Mouse (Mus musculus): ENCODE data around the gene Samm50. TPM values are rescaled to one million over a fixed set of nuclear protein-coding genes. Genes with fewer than 3 reads are reported as not detected.

Gene Samm50
- polyA plus RNA-seq, 1 experiment from 2014 or later = 117 TPM

- H3K36me3 ChIP-seq = peaks cover 15% of the 10 kb centered on the region
- peak within 1 kb of the TSS; percentile 91 for H3K27ac ChIP-seq
- H3K4me1 ChIP-seq = peaks cover 45% of the 10 kb centered on the region
- peak within 1 kb of the TSS; percentile 66 for H3K4me3 ChIP-seq
- H3K27me3 ChIP-seq (ENCODE audit: low read depth, poor library complexity, severe bottlenecking) = no peaks in the 10 kb centered on the region
- DNase-seq (ENCODE audit: low spot score) = peak; percentile 79
- H3K9me3 ChIP-seq (replicated peaks) = no peaks in the 10 kb centered on the region
- WGBS = under 1% methylated on average over 53 of the region's 53 CpGs
These were observed 39.9 kb downstream of the Samm50 start, which contains the start of gene Parvb for GRCm38 (mm10) chr15:84231721-84232561. Gene Parvb, plus strand, starts transcription at chr15:84232043.

GRCm38 (mm10) chr15:84232609-84233008 is 40.6 kb downstream of the Samm50 start:
- H3K27ac ChIP-seq = peak overlapping the region; percentile 91

GRCm38 (mm10) chr15:84234794-84235581 is 42.9 kb downstream of the Samm50 start:
- Histone ChIP-seq H3K4me1 (peaks cover 75% of the 10 kb centered on the region), H3K27ac (0 out of 2 replicates have a peak overlapping the region, but pooled peaks have one; percentile 53), H3K27me3 (ENCODE audit: low read depth, poor library complexity, severe bottlenecking) (0 out of 2 replicates have a peak, but pooled peaks cover 2% of the 10 kb centered on the region), H3K4me3 (no peak overlapping the region), H3K36me3 (peaks cover 15% of the 10 kb centered on the region), H3K9me3 (replicated peaks) (no peaks in the 10 kb centered on the region)
- DNase-seq (ENCODE audit: low spot score) = no peak
- WGBS = 90% methylated on average over 7 of the region's 7 CpGs

More at GRCm38 (mm10) chr15:84232609-84233008, 40.6 kb downstream of the Samm50 start:
- peak overlapping the region; percentile 66 for H3K4me3 ChIP-seq
- H3K36me3 ChIP-seq = peaks cover 15% of the 10 kb centered on the region
- H3K27me3 ChIP-seq (ENCODE audit: low read depth, poor library complexity, severe bottlenecking) = no peaks in the 10 kb centered on the region
- 4% methylated on average over 8 of the region's 8 CpGs for WGBS
- H3K4me1 ChIP-seq = peaks cover 52% of the 10 kb centered on the region
- H3K9me3 ChIP-seq (replicated peaks) = no peaks in the 10 kb centered on the region
- no peak for DNase-seq (ENCODE audit: low spot score)

GRCm38 (mm10) chr15:84235646-84236045 is 43.6 kb downstream of the Samm50 start:
- H3K27me3 ChIP-seq (ENCODE audit: low read depth, poor library complexity, severe bottlenecking) = 0 out of 2 replicates have a peak, but pooled peaks cover 2% of the 10 kb centered on the region
- H3K4me3 ChIP-seq = no peak overlapping the region
- H3K9me3 ChIP-seq (replicated peaks) = no peaks in the 10 kb centered on the region
- 0 out of 2 replicates have a peak overlapping the region, but pooled peaks have one; percentile 53 for H3K27ac ChIP-seq
- peaks cover 15% of the 10 kb centered on the region for H3K36me3 ChIP-seq
- WGBS = 92% methylated on average over 7 of the region's 7 CpGs
- peaks cover 76% of the 10 kb centered on the region for H3K4me1 ChIP-seq
- no peak for DNase-seq (ENCODE audit: low spot score)

GRCm38 (mm10) chr15:84238552-84238951 is 46.5 kb downstream of the Samm50 start:
- no peak overlapping the region for H3K27ac ChIP-seq
- 0 out of 2 replicates have a peak, but pooled peaks cover 2% of the 10 kb centered on the region for H3K27me3 ChIP-seq (ENCODE audit: low read depth, poor library complexity, severe bottlenecking)
- peaks cover 18% of the 10 kb centered on the region for H3K36me3 ChIP-seq
- peaks cover 61% of the 10 kb centered on the region for H3K4me1 ChIP-seq
- no peak for DNase-seq (ENCODE audit: low spot score)
- H3K9me3 ChIP-seq (replicated peaks) = no peaks in the 10 kb centered on the region
- peak overlapping the region; percentile 25; the same call in 1 of the 2 replicates for H3K4me3 ChIP-seq
- 41% methylated on average over 15 of the region's 15 CpGs for WGBS

GRCm38 (mm10) chr15:84238991-84239401 is 47.0 kb downstream of the Samm50 start:
- peak overlapping the region; percentile 66 for H3K27ac ChIP-seq
- H3K36me3 ChIP-seq = peaks cover 15% of the 10 kb centered on the region
- H3K9me3 ChIP-seq (replicated peaks) = no peaks in the 10 kb centered on the region
- peak overlapping the region; percentile 25 for H3K4me3 ChIP-seq
- 24% methylated on average over 16 of the region's 16 CpGs for WGBS
- no peak for DNase-seq (ENCODE audit: low spot score)
- H3K27me3 ChIP-seq (ENCODE audit: low read depth, poor library complexity, severe bottlenecking) = 0 out of 2 replicates have a peak, but pooled peaks cover 2% of the 10 kb centered on the region
- H3K4me1 ChIP-seq = peaks cover 59% of the 10 kb centered on the region

- H3K4me3 ChIP-seq = no peak overlapping the region
- H3K27ac ChIP-seq = peak overlapping the region; percentile 72
- H3K27me3 ChIP-seq (ENCODE audit: low read depth, poor library complexity, severe bottlenecking) = 0 out of 2 replicates have a peak, but pooled peaks cover 2% of the 10 kb centered on the region
- no peak for DNase-seq (ENCODE audit: low spot score)
- peaks cover 54% of the 10 kb centered on the region for H3K4me1 ChIP-seq
- no peaks in the 10 kb centered on the region for H3K9me3 ChIP-seq (replicated peaks)
- 36% methylated on average over 7 of the region's 7 CpGs for WGBS
- H3K36me3 ChIP-seq = peaks cover 8% of the 10 kb centered on the region
These were observed 49.5 kb downstream of the Samm50 start for GRCm38 (mm10) chr15:84241520-84241919.

- Histone ChIP-seq H3K27ac (no peak overlapping the region), H3K36me3 (peaks cover 20% of the 10 kb centered on the region), H3K4me1 (peaks cover 22% of the 10 kb centered on the region), H3K4me3 (no peak overlapping the region), H3K27me3 (ENCODE audit: low read depth, poor library complexity, severe bottlenecking) (no peaks in the 10 kb centered on the region), H3K9me3 (replicated peaks) (no peaks in the 10 kb centered on the region)
- DNase-seq (ENCODE audit: low spot score) = no peak
- WGBS = 83% methylated on average over 7 of the region's 7 CpGs
These were observed 53.1 kb downstream of the Samm50 start for GRCm38 (mm10) chr15:84245104-84245503.

GRCm38 (mm10) chr15:84246195-84246594 is 54.2 kb downstream of the Samm50 start:
- no peaks in the 10 kb centered on the region for H3K9me3 ChIP-seq (replicated peaks)
- H3K4me3 ChIP-seq = no peak overlapping the region
- H3K4me1 ChIP-seq = peaks cover 19% of the 10 kb centered on the region
- H3K36me3 ChIP-seq = peaks cover 20% of the 10 kb centered on the region
- WGBS = 95% methylated on average over 6 of the region's 6 CpGs
- H3K27ac ChIP-seq = no peak overlapping the region
- no peaks in the 10 kb centered on the region for H3K27me3 ChIP-seq (ENCODE audit: low read depth, poor library complexity, severe bottlenecking)
- no peak for DNase-seq (ENCODE audit: low spot score)

- WGBS = 96% methylated on average over 3 of the region's 3 CpGs
- DNase-seq (ENCODE audit: low spot score) = no peak
- no peaks in the 10 kb centered on the region for H3K27me3 ChIP-seq (ENCODE audit: low read depth, poor library complexity, severe bottlenecking)
- H3K27ac ChIP-seq = no peak overlapping the region
- no peaks in the 10 kb centered on the region for H3K9me3 ChIP-seq (replicated peaks)
- peaks cover 20% of the 10 kb centered on the region for H3K36me3 ChIP-seq
- peaks cover 15% of the 10 kb centered on the region for H3K4me1 ChIP-seq
- no peak overlapping the region for H3K4me3 ChIP-seq
These were observed 55.3 kb downstream of the Samm50 start for GRCm38 (mm10) chr15:84247309-84247708.

GRCm38 (mm10) chr15:84251227-84251626 is 59.2 kb downstream of the Samm50 start:
- no peak for DNase-seq (ENCODE audit: low spot score)
- H3K9me3 ChIP-seq (replicated peaks) = no peaks in the 10 kb centered on the region
- no peak overlapping the region for H3K4me3 ChIP-seq
- WGBS = 85% methylated on average over 13 of the region's 13 CpGs
- peaks cover 12% of the 10 kb centered on the region; the same call in 1 of the 2 replicates for H3K36me3 ChIP-seq
- H3K4me1 ChIP-seq = peaks cover 27% of the 10 kb centered on the region
- H3K27me3 ChIP-seq (ENCODE audit: low read depth, poor library complexity, severe bottlenecking) = no peaks in the 10 kb centered on the region
- H3K27ac ChIP-seq = peak overlapping the region; percentile 56; the same call in 1 of the 2 replicates

GRCm38 (mm10) chr15:84252645-84253044 is 60.6 kb downstream of the Samm50 start:
- no peaks in the 10 kb centered on the region for H3K27me3 ChIP-seq (ENCODE audit: low read depth, poor library complexity, severe bottlenecking)
- no peak overlapping the region for H3K27ac ChIP-seq
- 95% methylated on average over 7 of the region's 7 CpGs for WGBS
- peaks cover 3% of the 10 kb centered on the region; the same call in 1 of the 2 replicates for H3K36me3 ChIP-seq
- no peak overlapping the region for H3K4me3 ChIP-seq
- peaks cover 40% of the 10 kb centered on the region for H3K4me1 ChIP-seq
- DNase-seq (ENCODE audit: low spot score) = no peak
- H3K9me3 ChIP-seq (replicated peaks) = no peaks in the 10 kb centered on the region

Measured in limb, embryonic 10.5 days (tissue).